Mouse (Mus musculus) cerebellum, postnatal 4 days (tissue): ENCODE data around the gene Zdhhc21.
A peak's percentile ranks its signal among the peaks of the same experiment; 100 is the strongest.

Experiments
- DNase-seq, 2 experiments: peaks; one replicate each; pipeline ENCODE4 v3.0.0; 2022; ENCODE audit warnings: low spot score in 2 of 2, mixed read lengths in 1 of 2

Gene Zdhhc21

DNA sequence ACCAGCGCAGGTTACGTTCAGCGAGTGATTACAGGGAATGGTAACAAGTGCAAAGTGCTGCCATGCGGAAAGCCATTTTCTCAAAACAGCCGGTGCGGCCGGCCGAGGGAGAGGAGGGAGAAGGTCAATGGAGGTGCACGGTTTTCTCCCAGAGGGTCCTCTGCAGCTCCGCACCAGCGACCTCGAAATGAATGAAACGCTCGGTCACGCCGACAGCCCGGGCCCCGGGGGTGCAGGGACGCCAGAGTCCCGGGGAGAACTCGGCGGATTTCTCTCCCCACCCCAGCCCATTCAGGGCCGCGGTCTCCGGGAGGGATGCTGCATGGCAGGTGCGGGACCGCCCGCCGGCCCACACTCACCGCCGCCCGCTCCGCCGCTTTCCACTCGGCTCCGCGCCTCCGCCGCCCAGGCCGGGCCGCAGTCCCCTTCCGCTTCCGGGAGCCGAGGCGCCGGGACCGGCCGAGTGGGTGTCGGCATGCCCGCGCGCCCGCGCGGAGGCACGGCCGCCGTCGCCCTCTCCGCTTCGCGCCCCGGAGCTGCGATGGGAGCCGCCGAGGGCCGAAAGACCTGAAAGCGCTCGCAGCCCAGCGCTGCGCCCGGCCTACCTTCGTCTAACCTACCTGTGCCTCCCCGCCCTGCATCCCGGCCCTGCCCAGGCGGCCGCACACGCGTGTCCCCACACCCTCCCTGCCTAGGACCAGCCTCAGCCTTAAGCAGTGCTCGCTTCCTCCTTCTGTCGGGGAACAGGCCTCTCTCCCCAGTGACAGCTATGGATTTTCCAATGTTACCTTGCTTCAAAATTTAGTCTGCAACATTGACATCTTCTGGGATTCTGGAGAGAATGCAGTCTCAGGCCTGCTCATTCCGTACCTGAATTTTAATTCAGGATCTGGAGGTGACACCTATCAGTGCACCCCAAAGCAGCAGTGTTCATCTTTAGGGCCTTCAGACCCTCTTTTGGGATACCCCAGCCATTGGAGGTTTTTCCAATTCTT lies at the start of gene Zdhhc21:
Gene Zdhhc21, minus strand, starts transcription at position 828 of the 995 bp plus-strand sequence.
- peak; percentile 70 to 77 for DNase-seq

DNA sequence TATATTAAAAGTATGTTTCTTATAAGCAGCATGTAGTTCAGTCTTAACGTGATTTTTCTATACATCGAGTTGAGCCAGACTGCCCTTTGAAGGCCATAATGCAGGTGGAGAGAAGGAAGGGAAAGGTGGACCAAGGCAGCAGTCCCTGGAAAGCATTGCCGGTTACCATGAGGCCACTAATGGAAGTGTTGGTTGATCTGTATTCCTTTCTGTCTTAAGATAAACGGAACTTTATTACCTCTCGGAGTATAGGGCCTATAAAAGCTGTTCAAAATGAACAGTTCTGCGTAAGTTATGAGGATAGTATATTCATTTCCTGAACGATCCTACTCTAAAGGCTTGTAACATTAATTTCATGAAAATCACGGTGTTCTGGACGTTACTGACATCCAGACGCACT lies 35.5 kb upstream of the Zdhhc21 start:
- no peak for DNase-seq

DNA sequence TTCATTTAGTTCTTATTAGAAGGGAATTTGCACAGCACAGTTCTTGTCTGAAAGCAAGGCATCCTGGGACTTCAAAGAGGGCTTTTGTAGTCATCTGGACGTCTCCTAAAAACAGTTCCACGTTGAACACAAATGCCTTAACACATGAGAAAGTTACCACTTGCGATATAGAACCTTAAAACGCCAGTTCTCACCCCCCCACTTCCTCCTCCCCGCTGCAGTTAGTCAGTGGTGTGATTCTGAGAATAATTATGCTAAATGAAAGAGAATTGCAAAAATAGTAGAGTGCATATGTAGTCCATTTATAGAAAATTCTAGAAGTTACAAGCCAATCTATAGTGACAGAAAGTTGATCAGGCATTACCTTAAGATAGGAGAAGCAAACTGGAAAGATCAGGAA lies 32.5 kb upstream of the Zdhhc21 start:
- no peak for DNase-seq

DNA sequence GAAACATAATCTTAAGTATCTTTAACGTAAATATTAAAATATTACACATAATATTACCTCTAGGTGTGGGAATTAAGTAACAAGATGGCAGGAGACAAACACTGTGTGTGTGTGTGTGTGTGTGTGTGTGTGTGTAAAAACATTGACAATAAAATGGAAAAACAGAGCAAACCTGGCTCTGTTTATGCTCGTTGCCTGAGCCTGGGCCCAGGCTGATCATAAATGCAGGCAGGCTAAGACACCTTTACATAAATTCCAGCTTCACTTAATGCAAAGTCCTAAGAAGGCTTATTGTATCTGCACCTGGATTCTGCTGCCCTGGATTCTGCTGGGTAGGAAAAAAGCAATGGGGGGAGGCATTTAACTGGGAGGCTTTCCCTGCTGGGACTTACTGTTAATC lies 31.8 kb upstream of the Zdhhc21 start:
- no peak for DNase-seq

DNA sequence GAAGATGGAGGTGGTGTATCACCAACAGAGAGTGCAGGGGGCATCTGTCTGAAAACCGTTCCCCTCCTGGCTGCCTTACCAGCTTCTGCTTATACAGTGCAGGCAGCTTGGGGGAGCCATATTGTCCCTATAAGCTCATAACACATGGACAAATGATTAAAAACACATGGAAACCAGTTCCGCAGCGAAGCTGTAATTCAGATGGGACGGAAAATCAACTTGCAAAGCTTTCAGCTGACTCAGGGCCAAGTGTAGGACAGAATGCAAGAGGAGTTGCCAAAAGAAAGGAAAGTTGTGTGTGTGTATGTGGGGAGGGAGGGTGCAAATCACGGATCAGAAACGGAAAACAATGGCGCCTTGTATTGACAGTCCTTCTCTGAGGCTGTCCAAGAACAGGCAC lies 31.3 kb upstream of the Zdhhc21 start:
- peak in 1 of 2 experiments; percentile 16 for DNase-seq

DNA sequence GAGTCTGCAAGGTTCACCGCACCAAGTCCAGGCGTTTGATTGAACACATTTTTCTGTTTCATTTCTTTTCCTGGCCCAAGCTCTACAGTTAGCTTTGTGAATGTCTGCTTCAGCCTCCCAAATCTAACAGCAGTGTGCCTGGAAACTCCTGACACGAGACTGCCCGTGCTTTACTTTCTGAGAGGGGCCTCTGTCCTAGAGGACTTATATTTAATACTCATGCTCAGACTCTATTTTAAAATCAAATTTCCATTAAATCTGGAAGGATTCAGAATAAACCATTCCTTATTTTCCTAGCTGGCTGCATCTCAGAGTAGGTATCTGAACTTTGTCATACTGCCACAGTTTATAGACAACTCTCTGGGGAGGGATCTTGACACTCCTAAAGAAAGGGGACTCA lies 30.8 kb upstream of the Zdhhc21 start:
- DNase-seq: no peak

DNA sequence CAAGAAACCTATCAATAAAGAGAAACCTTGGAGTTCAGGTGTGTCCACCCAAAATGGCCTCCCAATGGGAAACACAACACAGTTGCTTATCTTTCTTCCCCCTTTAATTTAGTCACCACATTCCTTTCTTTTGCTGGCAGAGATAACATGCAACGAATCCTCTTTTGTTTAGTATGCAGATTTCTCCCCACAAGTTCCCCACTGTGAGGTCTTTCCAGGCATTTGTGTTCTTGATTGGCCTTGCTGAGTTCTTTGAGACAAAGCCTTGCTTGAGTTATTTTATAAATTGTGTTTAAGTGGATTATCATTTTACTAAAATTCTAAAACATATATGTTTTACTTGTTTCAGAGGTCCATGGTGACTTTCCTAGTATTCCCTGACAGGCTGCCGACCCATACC lies 26.4 kb upstream of the Zdhhc21 start:
- no peak for DNase-seq

DNA sequence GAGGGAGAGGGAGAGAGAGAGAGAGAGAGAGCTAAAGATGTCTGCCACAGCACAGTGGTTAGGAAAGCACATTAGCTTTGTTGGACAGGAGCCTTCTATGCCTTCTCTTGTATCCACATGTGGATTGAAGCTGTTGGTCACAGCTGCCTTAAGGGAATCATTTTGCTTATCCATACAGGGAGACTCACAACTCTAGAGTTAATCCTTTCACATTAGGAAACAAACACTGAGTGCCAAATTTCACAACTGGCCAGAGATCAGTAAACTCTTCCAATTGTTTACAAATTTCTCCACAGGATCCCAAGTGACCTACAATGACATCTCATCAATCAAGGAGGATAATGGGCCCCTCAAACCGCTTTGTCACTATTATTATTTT lies 25.8 kb upstream of the Zdhhc21 start:
- no peak for DNase-seq

DNA sequence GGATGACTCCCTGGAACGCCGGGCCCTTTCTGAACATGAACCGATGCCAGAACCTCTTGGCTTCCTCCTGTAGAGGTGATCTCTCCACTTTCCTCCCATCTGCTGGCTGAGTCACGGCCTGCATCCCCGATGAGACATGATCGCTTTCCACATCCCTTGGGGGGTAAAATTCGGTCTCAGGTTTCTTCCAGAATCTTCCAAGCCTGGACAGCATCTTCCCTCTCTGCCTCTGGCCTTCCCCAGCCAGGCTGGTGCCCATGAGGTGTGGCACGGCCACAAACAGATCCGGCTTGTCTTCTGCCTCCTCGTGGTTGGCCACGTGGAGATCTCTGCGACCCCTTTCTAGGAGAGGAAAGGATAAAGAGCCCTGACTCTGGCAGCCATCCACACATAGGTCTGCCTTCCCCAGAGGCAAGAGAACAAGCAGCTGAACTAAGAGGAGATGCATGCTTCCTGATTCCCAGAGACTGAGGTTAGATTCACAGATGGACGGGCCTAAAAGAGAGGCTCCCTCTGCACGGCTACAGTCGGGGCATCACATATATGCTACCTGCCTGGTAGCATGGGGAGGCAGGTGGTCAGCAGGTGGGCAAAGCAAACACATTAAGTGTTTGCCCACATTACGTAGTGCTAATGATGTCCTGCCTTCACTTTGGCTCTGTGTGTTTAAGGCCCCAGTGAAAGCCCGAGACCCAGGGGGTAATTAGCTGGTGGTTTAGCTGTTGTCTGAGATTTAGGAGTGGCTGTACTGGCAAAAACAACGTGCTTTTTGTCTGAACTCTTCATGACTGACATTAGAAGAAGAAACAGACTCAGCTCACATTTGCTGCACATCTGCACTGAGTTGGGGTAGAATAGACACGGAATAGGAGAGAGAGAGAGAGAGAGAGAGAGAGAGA lies 25.1 kb upstream of the Zdhhc21 start, which contains the start of gene Cer1:
Gene Cer1, minus strand, starts transcription at position 513 of the 899 bp plus-strand sequence.
- DNase-seq: no peak

DNA sequence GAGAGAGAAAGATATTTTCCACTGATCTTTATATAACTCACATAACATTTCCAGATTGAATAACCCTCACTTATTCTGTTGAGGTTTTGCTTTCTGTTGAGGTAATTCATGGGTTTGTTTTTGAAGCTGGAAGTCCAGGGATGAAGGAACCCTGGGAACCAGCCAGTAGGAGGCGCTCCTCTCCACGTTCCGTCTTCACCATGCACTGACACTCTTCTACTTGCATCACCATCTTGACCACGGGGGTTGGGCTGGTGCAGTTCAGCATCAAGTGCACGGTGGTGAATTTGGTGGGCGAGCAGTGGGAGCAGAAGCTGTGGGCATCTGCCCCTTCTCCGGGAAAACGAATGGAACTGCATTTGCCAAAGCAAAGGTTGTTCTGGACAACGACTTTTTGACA lies 22.7 kb upstream of the Zdhhc21 start:
- DNase-seq: peak in 1 of 2 experiments; percentile 16

DNA sequence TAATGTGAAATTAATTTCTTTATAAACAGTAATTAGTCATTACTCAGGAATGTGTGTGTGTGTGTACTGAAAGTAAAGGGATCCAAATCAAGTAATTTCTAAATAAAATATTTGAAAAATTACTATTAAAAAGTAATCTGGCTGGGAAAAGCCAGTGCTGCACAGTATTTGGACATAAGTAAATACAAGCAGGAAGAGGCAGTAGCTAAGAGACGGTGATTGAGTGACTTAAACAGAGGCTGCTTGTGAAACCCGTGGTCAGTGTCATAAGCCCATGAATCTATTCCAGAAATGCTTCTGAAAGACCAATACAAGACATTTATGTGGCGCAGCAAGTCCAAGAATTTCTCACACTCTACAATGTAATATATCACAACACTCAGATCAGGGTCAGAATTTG lies 21.6 kb upstream of the Zdhhc21 start:
- no peak for DNase-seq

DNA sequence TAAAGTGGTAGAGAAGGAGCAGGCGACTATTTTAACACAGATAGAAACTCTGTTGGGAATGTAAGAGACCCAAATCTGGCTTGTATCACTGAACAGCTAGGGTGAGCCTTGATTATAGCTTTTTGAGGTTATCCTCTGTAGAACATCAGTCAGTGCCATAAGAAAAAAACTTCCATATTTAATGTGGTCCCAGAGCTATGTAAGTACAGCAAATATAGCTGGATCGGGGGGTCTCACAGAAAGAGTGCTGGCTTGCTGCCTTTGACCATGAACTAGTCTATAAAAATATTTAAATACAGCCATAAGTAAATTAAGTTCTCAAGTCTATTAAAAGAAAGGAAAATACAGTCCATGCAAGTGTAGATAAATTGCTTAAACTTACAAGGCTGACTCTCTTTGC lies 20.5 kb upstream of the Zdhhc21 start:
- no peak for DNase-seq

DNA sequence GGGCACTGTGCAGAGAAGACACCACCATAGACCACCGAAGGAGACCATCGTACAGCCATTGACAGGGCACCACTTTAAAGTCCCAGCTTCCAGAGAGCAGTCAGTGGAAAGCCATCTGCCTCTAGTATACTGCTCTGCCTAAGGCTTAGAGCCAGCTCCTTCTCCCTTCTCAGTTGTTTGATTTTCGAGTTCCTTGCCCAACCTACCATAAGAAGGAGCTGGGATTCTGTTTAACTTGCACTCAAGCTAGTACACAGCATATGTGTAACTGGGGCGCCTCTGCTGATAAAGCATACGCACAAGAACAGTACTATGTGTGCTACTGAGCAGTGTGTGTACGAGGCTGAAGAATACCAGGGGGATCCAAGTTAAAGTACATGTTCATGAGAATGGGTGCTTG lies 19.4 kb upstream of the Zdhhc21 start:
- no peak for DNase-seq

DNA sequence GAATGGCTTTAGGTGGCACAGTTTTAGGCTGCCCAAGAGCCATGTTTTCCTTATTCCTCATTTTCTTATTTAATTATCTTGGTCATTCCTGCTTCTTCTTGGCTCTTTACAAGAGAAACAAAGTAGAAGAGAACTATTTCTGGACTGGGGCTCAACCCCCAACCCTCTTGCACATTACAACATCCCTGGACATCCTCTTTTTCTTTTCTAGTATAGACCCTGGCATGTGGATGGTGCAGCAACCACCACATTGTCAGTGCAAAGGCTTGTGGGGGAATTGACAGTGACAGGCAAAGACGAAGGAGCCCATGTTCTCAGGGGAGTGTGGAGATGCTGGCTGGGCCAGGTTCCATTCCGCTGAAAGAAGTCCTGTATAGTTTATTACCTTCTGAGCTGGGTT lies 16.9 kb upstream of the Zdhhc21 start:
- no peak for DNase-seq

DNA sequence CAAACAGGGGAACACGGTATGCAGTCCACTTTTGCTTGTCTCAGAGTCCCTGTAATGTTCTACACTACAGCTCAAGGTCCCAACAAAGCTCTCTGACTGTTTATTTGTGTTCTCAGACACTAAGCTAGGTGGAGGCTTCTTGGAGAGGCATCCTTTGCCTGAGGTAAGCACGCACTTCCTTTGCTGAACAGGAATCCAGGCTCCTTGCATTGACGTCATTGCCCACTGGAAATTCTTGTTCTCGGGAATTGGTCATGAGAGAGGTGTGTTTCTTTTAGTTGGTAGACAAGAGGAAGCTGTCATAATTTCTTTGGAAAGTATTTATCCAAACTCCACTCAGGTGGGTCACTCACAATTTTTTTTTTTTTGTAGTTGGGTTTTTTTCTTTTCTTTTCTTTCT lies 15.8 kb upstream of the Zdhhc21 start:
- no peak for DNase-seq

DNA sequence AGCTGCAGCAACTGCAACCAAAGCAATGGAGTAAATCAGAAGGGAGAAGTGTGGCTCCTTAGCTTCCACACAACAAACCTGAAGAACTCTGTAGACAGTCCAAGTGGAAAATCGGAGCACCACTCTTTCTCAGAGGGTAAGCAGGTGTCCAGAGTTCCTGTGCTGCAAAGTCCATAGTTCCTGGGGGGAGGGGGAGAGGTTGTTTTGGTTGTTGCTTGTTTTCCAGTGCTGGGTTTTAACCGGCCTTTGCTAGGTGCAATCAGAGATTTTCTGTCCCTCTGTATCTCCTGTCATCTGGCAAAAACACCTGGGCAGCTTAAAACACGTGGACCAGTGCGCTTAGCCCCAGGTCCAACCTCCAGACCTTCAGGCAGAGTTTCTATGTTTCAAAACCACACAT lies 15.0 kb upstream of the Zdhhc21 start:
- DNase-seq: no peak

DNA sequence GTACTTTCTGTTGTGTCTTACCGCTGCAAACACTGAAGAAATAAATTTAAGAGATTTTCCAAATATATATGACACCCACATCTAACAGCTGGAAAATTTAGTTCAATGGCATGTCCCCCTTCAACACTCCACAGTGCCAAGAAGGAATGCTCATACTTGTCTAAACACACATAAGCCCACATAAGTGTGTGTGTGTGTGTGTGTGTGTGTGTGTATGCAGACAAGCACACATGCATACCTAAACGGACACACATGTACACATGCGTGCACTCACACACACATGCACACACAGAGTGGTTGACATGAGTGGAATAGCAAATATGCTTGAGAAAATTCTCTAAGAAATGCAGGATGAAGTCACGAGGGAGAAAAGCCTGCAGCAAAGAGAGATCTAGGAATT lies 12.8 kb upstream of the Zdhhc21 start:
- DNase-seq: no peak

DNA sequence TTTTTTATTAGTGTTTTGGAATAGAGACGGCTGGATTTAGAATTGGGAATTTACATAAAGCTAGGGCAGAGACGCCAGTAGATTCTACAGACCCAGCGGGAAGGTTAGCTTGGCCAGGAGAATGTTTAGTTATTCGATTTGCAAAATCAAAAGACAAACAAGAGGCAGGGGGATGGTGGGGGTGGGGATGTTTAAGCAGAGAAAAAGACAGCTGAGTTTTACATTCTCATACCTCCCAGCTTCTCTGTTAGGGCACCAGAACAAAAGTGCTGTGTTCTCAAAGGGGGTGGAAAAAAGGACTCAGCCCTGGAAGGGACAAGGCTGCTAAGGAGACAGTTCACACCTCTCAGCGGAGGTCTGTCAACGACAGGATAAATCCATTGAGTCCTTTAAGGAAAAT lies 12.4 kb upstream of the Zdhhc21 start:
- no peak for DNase-seq

DNA sequence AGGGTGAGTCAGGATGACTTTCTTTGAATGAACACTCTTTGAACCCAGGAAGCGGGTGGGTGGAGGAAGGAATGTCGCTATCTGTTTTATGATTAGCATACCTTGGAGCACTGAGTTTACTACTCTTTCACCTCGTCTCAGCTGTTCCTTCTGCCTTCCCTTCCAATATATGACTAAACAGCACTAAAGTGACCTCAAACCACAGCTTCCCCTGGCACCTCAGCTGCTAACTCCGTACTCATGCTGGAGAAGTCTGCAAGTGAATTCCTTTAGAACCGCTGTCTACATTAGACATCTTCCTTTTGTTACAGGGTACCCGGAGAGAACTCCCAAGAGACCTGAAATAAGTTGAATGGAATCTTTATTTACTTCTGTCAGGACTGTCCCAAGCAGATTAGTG lies 11.2 kb upstream of the Zdhhc21 start:
- DNase-seq: no peak

DNA sequence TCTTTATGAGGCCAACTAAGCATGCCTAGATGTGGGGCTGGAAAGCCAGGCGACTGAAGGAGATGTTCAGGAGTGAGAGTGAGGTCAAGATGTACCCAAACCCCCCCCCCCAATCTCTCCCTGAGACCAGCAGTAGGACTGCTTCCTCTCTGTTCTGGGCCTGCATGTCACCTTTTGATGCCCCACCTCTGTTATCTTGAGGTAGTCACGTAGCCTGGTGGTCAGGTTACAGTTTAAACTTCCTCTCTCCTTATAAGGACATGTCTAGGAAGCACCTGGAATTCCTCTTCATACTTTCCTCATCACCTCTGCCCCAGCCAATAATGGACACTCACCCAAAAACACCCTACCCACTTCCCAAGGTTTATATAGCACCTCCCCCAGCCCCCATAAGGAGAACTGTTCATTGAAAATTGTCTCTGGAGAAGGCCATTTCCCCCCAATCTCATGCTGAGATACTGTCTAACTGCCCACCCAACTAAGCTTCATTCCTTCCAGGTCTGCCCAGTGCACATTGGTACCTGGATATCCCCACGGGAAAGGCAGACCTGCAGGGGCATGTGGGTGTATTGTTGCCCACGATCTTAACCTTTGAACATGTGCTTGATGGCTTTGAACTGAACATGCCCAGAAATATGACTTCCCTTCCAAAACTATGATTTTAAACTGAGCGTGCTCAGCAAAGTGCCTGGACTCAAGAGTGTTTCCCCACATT lies 8.1 kb upstream of the Zdhhc21 start:
- no peak for DNase-seq

DNA sequence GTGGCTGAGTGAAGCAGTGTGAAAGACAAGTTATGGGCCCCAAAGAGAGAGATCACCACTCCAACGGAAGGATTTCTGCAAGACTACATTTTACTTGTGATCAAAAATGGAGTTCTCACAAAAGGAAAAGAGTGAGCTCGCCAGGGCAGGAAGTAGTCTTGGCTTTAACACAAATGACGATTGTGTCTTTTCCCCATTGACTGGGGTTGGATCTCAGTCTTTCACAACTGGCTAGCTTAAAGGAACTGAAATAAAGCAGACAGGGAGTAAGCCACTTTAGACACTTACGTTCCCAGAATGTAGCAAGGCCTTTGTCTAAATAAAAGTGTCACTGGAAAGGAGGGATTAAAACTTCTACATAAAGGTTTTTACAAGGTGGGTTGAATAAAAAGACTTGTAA lies 7.4 kb upstream of the Zdhhc21 start:
- DNase-seq: no peak
